Mouse (Mus musculus) testis, adult 2 months (tissue): ENCODE results near the gene Grik3. TPM values are rescaled to one million over a fixed set of nuclear protein-coding genes. Genes with fewer than 3 reads are reported as not detected.

Experiments used
- H3K27ac ChIP-seq: fragments of 200-500 bp; 2 replicates; pipeline ENCODE4 v1.5.1; 2012; ENCODE audit warnings: low read depth, low read length; ENCODE audit not compliant: control insufficient read depth, insufficient read depth
- H3K27me3 ChIP-seq: fragments of 200-500 bp; 2 replicates; pipeline ENCODE4 v1.6.1; 2012; ENCODE audit warnings: mild to moderate bottlenecking, low read length, moderate library complexity; ENCODE audit not compliant: control insufficient read depth, insufficient read depth
- H3K36me3 ChIP-seq: fragments of 200-500 bp; 2 replicates; pipeline ENCODE4 v1.6.1; 2012; ENCODE audit warnings: mild to moderate bottlenecking, low read length; ENCODE audit not compliant: control insufficient read depth, insufficient read depth
- H3K4me1 ChIP-seq: fragments of 200-500 bp; 2 replicates; pipeline ENCODE4 v1.6.1; 2012; ENCODE audit warnings: low read length; ENCODE audit not compliant: control insufficient read depth, insufficient read depth
- H3K4me3 ChIP-seq: fragments of 200-500 bp; 2 replicates; pipeline ENCODE4 v1.5.1; 2012; ENCODE audit warnings: low read depth, mild to moderate bottlenecking, low read length, moderate library complexity, mixed read lengths; ENCODE audit not compliant: control insufficient read depth
- CTCF ChIP-seq: fragments of 200-500 bp; IDR thresholded peaks from 2 replicates; pipeline ENCODE4 v1.5.1; 2012; ENCODE audit warnings: low read depth, mild to moderate bottlenecking, inconsistent platforms, low read length, moderate library complexity; ENCODE audit not compliant: control insufficient read depth, insufficient read depth, insufficient replicate concordance
- POLR2A ChIP-seq: fragments of 200-500 bp; IDR thresholded peaks from 2 replicates; pipeline ENCODE4 v1.6.1; 2012; ENCODE audit warnings: low read depth, mild to moderate bottlenecking, inconsistent platforms, low read length, moderate library complexity; ENCODE audit not compliant: control insufficient read depth
- polyA plus RNA-seq: library from polyadenylated mRNA; depleted of rRNA; stranded (reverse); fragments of >200 nt; gene quantifications from 2 replicates; pipeline ENCODE4 v1.2.3, GENCODE M21; 2012

Grik3 gene
- polyA plus RNA-seq, 1 experiment = 0.38 TPM

DNA sequence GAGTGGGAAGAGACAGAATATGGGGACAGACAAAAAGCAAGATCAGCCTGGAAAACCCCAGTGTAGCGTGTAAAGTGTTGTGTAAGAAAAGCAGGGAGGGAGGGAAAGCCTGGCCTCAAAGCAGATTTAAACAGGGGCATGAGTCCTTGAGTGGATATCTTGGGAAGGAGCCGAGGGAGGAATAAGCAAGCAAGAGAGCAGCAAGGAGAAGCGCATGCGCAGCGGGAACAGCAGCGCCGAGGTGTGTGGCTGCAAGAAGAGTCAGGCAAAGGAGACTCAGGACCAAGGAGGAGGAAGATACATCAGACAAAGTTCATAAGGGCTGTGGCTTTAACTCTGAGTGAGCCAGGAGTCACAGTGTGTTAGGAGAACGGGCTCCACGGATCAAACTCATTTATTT lies 30.7 kb upstream of the Grik3 start:
- Histone ChIP-seq H3K4me1 (no peaks in the 10 kb centered on the region; the same call in 1 of the 2 replicates), H3K27me3 (no peaks in the 10 kb centered on the region), H3K27ac (no peak overlapping the region), H3K36me3 (no peaks in the 10 kb centered on the region), H3K4me3 (no peak overlapping the region)
- TF ChIP-seq CTCF = no peak
- no peak for TF ChIP-seq POLR2A

DNA sequence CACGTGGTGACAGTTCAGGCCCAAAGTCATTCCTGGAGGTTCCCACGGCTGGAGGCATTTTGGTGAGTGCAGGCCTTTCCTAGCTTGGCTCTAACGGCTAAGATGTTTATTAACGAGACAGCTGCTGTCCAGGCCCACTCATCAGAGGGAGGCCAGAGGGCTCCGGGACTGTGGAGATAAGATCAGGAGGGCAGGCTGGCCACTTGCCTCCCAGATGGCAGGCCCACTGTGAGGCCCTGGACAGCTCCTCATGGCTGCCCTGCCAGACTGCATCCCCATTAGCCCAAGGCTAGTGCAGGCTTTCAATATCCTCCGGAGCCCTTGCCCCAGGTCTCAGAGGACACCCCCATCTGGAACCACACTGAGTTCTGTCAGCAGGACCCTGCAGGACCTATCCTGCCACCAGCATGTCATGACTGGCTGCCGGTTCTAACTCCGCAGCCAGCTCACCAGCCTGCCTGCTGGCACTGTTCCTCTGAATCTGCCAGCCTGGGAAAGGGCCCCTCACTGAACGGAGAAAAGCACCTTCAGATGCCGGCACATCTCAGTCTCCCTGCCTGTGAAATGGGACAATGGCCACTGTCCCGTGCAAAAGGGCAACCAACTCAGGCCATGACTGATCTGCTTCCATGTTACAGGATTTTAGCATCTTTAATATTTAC lies 20.7 kb upstream of the Grik3 start:
- Histone ChIP-seq H3K36me3 (no peaks in the 10 kb centered on the region), H3K4me1 (no peaks in the 10 kb centered on the region), H3K27ac (no peak overlapping the region), H3K4me3 (no peak overlapping the region), H3K27me3 (no peaks in the 10 kb centered on the region)
- TF ChIP-seq CTCF (no peak), POLR2A (no peak)

DNA sequence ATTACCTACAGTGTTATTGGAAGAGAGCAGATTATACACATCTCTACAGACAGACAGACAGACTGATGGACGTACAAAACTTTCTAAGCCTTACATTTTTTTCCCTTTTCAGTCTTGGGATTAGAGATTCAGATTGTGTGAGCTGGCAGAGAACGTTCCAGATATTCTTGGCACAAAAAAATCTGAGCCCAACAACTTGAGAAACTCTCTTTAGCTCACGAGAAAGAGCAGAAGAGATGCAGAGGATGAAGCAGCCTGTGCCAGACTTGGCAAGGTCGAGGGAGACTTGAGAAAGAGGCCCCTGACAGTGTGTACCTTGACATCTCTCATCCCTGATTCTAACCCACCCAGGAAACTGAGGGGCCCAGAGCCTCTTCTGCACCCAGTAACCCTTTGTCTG lies 15.6 kb upstream of the Grik3 start:
- no peak overlapping the region for H3K27ac ChIP-seq
- TF ChIP-seq CTCF (no peak), POLR2A (no peak)
- no peaks in the 10 kb centered on the region for H3K4me1 ChIP-seq
- no peaks in the 10 kb centered on the region for H3K27me3 ChIP-seq
- H3K4me3 ChIP-seq = no peak overlapping the region
- H3K36me3 ChIP-seq = no peaks in the 10 kb centered on the region

DNA sequence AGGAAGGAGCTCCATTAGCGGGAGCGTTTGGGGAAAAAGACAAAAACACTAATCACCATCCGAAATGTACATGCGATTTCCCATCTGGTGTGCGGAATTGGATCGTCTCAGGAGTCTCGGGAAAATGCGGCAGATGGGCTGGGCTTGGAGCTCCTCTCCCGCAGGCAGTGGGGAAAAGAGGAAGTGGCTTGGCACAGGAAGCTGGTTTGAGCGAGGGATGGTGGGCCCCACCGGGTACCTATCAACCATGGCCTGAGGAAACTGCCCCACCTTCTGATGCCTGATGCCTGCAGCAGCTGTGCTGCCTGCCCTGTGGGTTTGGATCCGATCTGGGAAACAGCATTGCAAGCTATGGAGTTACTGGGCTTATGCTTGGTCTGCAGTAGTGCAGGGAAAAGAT lies 12.4 kb upstream of the Grik3 start:
- no peaks in the 10 kb centered on the region for H3K4me1 ChIP-seq
- H3K36me3 ChIP-seq = no peaks in the 10 kb centered on the region
- TF ChIP-seq CTCF (no peak), POLR2A (no peak)
- H3K27ac ChIP-seq = no peak overlapping the region
- H3K4me3 ChIP-seq = no peak overlapping the region
- no peaks in the 10 kb centered on the region for H3K27me3 ChIP-seq

DNA sequence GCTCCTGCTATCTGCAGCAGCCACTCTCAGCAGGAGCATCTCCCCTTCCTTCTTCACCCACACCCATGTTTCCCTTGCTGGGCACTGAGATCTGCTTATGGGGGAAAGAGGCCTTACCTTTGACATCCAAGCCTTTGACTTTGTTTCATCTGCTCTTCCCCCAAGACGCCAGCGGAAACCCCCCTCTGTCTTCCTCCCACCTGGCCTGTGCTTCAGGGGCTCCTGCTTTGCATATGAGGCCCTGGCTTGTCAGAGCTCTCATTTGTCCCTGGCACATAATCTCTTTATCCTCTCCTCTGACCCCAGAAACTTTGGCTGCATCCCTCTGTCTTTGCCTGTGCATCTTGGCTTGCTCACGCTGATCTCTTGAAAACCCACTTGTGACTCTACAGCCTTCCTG lies 9.2 kb upstream of the Grik3 start:
- Histone ChIP-seq H3K27ac (no peak overlapping the region), H3K4me3 (no peak overlapping the region), H3K36me3 (no peaks in the 10 kb centered on the region), H3K4me1 (no peaks in the 10 kb centered on the region), H3K27me3 (no peaks in the 10 kb centered on the region)
- TF ChIP-seq POLR2A = no peak

DNA sequence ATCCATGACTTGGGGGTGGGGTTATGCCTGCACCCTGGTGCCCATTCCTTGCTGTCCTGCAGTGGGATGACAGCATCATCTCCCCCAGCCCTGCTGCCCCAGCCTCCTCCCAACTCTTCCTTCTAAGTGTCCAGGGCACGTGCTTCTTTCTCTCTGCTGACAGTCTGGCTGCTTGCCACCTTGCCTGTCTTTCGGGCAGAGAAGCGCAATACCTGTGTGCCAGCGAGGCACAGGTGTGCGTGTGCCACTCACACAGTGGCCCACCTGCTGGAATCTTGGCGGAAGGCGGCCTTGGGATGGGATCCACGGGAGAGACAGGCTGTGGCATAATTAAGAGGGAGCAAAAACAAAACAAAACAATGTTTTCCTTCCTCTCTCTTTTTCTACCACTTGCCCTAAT lies 6.4 kb upstream of the Grik3 start:
- Histone ChIP-seq H3K36me3 (no peaks in the 10 kb centered on the region), H3K4me1 (no peaks in the 10 kb centered on the region), H3K4me3 (no peak overlapping the region), H3K27me3 (no peaks in the 10 kb centered on the region), H3K27ac (no peak overlapping the region)
- no peak for TF ChIP-seq POLR2A
- TF ChIP-seq CTCF = no peak

DNA sequence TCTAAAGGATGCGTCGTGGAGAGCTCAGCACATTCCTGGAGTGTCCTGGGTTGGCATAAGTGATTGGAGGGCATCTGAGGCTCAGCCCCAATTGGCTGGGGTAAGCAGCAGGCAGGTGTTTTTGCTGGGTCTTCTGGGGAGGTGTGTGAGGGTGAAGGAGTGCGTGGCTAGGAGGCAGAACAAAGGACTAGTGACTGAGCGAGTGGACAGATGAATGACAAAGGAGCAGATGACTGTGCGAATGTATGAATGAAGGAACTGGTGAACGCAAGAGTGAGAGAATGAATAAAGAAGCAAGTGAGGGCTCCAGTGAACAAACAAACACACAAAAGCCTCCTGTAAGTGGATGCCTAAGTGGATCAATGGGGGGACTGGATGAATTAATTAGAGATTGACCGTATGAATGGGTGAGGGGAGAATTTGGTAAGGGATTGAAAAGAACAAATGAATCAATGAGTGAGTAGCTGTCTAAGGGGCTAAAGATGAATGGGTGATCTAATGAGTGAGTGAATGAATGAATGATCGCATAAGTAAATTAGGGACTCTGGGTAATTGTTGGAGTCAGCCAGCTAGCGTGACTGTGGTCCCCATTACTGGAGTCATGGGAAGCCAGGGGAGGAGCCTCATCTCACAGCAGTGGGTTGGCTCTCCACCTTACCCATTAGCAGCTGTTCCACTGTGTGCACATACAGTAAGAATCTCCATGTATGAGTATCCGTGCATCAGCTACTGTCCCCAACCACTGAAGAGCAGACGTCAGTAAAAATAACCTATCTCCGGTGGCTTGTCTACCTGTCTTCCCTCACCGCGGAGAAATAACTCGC lies 4.9 kb upstream of the Grik3 start:
- Histone ChIP-seq H3K27ac (no peak overlapping the region), H3K36me3 (no peaks in the 10 kb centered on the region), H3K4me1 (peaks cover 7% of the 10 kb centered on the region), H3K4me3 (no peak overlapping the region), H3K27me3 (peaks cover 3% of the 10 kb centered on the region; the same call in 1 of the 2 replicates)
- TF ChIP-seq POLR2A (no peak), CTCF (no peak)

DNA sequence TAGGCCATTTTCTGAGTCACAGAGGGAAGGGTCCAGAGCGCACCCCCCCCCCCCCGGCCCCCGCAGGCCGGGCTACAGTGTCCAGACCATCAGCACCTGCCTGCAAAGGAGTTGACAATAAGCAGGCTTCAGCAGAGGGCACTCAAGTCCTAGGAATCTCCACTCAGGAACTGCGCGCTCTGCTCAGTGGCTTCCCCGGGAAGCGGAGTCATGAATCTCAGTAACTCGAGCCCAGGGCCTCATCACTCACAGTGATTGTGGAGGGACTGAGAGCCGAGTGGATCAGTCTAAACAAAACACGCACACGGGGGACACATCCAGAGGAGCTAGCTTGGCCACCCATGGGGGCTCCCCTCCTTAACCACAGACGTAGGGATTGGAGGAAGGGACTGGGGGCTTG lies 3.9 kb upstream of the Grik3 start:
- H3K4me3 ChIP-seq = no peak overlapping the region
- no peak overlapping the region for H3K27ac ChIP-seq
- H3K4me1 ChIP-seq = peaks cover 14% of the 10 kb centered on the region
- H3K36me3 ChIP-seq = no peaks in the 10 kb centered on the region
- peaks cover 3% of the 10 kb centered on the region; the same call in 1 of the 2 replicates for H3K27me3 ChIP-seq
- TF ChIP-seq CTCF = no peak; the same call in 1 of the 2 replicates
- no peak for TF ChIP-seq POLR2A
